Mouse (Mus musculus) hindlimb bud, embryonic 11.5 days (tissue): ENCODE measurements around the gene Il21r.
A peak's percentile ranks its signal among the peaks of the same experiment; 100 is the strongest.

Experiments used
- DNase-seq: peaks from one replicate; pipeline ENCODE4 v3.0.0-alpha.2; 2012; ENCODE audit warnings: low read depth, low spot score; ENCODE audit errors: extremely low spot score

The Il21r gene

GRCm38 (mm10) chr7:125637220-125638140 is 34.3 kb downstream of the Il21r start:
- no peak for DNase-seq

- no peak for DNase-seq
Observed at GRCm38 (mm10) chr7:125638376-125638775, 35.1 kb downstream of the Il21r start.

- peak; percentile 18 for DNase-seq
Observed at GRCm38 (mm10) chr7:125638870-125639386, 35.7 kb downstream of the Il21r start.

DNA sequence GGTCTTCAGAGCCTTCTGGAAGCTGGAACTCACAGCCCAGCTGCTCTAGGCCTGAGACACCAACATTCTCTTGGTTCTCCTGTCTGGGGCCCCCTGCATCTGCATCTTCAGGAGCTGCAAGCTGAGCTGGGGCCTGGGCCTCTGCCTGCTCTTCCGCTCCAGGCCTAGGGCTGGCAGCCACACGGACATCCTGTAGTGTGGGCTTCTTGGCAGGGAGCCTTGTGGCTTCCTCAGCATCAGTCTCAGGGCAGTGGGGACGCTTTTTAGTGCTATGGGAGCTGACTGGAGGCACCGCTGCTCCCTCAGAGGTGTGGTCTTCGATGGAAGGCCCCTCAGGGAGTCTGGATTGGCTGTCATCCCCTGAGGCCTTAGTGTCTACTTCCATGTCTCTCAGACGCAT is 40.7 kb downstream of the Il21r start:
- DNase-seq = no peak

DNA sequence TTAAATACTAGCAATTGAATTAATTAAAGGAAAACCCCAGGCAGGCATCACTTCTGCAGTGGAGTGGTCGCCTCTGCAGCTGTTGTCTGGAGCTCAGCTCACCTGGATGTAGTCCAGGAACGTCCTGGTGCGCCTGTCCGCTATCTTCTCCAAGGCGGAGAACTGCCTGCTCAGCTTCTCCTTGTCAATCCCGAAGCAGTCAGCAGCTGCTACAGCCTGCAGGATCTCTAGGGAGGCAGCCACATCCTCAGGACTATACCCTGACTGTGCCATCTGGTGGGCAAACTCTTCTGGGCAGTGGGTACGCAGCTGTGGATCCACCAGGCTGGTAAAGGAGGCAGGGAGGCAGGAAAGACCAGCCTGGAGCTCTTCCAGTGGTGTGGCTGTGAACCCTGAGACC is 42.2 kb downstream of the Il21r start:
- DNase-seq = no peak

DNA sequence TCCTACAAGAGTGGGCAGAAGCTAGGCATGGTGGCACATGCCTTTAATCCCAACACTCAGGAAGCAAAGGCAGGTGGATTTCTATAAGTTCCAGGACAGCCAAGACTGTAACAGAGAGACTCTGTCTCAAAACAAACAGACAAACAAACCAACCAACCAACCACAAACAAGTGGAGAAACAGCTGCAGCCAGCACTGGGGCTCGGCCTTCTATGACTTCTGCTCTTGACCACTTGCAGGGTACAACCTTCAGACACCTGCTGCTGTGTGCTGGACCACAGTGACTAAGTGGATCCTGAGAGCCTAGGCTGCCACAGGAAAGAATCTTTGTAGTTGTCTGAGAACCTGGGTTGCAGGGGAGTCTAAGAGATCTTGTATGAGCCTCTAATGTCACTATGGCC is 45.8 kb downstream of the Il21r start:
- no peak for DNase-seq

- DNase-seq = no peak
Observed at GRCm38 (mm10) chr7:125657511-125657910, 54.3 kb downstream of the Il21r start.

- no peak for DNase-seq
Observed at GRCm38 (mm10) chr7:125663654-125664053, 60.4 kb downstream of the Il21r start.

DNA sequence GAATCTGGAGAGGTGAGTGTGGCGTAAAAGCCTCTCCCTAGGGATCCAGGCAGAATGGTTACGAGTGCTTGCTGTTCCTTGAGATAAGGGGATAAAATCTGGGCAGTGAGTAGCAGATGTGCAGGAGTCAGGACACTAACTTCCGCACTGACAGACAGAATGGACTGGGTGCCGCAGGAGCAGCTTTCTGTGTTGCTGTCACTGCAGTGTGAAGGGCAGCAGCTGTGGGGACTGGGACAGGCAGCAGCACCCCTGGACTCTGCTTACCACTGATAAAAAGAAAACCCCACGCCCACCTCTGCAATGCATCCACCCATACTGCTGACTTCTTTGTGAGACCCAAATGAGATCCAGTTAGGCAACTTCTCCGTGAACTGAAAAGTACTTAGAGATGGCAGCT is 67.6 kb downstream of the Il21r start:
- DNase-seq = no peak

GRCm38 (mm10) chr7:125671396-125671795 is 68.2 kb downstream of the Il21r start:
- no peak for DNase-seq

- peak; percentile 30 for DNase-seq
Observed at GRCm38 (mm10) chr7:125674916-125675315, 71.7 kb downstream of the Il21r start.

- DNase-seq = no peak
Observed at GRCm38 (mm10) chr7:125678756-125679155, 75.5 kb downstream of the Il21r start.

GRCm38 (mm10) chr7:125679936-125680335 is 76.7 kb downstream of the Il21r start:
- DNase-seq = no peak
